Mouse (Mus musculus) frontal cortex, adult 2 months (tissue): ENCODE measurements at regions not wholly inside any gene's neighbourhood (a gene's known extent, or its start where the extent isn't known, plus 50 kb on each side); places are given as distances from the start of the nearest gene placed in this dataset.
A peak's percentile ranks its signal among the peaks of the same experiment; 100 is the strongest.

ENCODE experiments used
- DNase-seq, 2 experiments: peaks; one replicate each; pipeline ENCODE4 v3.0.0; 2022; ENCODE audit warnings: low spot score in 1 of 2; ENCODE audit errors: extremely low spot score in 1 of 2

DNA sequence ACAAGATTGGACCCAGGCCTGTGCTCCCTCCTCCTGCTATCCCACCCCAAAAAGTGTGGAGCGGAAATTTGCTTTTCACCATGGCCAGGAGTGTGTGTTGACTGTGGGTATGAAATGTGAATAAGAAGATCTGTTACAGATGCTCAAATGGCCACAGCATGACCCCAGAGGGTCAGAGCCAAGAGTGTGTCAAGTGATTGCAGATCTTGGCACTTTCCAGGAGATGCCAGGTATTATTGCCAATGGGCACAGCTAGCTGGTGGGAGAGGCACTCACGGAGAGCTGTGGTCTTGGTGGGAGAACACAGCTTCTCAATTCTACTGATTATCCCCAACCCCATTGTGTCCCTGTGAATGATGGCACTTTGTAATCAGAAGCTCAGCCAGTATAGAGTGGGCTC is 62.7 kb downstream of the Smim20 start:
- DNase-seq = no peak

DNA sequence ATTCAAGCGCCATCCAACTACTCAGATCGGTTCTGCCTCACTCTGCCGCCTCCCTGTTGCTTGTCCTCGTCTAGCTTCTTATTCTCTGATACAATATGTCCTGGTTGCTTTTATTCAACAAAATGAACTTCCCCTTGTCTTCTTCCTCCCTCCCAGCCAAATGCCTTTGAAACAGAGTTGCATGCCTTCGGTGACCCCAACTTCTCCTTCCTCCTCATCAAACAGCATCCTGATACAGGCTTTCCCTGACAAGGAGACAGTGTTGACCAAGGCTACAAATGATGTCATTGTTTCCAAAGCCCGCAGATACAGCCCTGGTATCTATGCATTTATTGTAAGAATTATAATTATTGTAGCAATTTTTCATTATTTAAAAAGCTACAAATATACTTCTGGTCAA is 69.8 kb downstream of the Smim20 start:
- DNase-seq = no peak

DNA sequence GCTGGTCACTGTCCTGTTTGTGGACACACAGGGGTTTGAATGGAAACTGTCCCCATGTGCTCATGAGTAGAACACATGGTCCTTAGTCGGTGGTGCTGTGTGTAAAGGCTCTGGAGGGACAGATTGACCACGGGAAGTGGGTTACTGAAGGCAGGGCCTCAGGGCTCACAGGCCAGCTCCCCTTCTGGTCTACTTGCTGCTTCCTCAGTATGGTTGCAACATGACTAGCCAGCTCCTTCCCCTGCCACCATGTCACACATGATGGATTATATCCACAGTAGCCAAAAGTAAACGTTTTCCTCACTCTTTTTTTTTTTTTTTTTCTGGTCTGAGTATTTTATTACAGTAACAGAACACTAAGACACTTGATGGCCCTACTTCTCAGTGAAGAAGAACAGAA is 70.9 kb downstream of the Smim20 start:
- DNase-seq = no peak

GRCm38 (mm10) chr5:53345164-53345563 is 78.3 kb downstream of the Smim20 start:
- DNase-seq = no peak

- DNase-seq = no peak
These were observed 79.1 kb downstream of the Smim20 start for GRCm38 (mm10) chr5:53346028-53346427.

DNA sequence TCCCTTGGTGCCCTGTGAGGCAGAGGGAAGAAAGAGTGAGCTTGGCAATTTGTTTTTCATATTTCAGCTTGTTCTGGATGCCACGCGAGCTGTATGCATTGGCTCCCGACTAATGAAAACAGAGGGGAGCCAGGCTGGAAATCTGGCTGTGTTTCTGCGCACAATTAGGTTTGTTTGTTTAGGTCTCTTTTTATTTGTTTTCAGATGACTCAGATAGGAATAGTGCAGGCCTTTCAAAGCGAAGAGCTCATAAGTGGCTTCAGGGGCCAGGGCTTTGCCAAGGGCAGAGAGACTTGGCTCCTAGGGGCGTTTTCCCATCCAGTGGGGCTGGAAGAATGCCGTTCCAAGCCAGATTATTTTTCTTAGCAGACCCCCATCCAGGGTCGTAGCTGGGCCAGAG is 79.9 kb downstream of the Smim20 start:
- no peak for DNase-seq

GRCm38 (mm10) chr5:53352852-53353251 is 86.0 kb downstream of the Smim20 start:
- DNase-seq = no peak

DNA sequence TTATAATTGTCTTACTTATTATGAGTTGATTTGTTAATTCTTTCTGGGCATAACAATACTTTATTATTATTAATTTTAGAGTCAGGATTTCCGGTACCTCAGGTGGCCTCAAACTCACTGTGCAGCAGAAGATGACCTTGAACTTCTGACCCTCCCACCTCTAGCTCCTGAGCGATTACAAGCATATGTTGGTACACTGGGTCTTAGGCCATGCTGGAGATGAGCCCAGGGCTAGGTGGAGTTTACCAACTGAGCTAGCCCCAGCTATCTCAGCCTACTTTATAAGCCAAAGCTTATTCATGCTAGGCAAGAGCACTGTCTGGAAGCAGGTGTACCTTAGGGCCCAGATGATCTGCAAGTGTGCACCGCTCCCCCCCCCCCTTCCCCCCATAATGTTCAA is 87.4 kb downstream of the Smim20 start:
- no peak for DNase-seq

- DNase-seq = peak; percentile 60 to 90
These were observed 88.2 kb downstream of the Smim20 start for GRCm38 (mm10) chr5:53355069-53355468.

GRCm38 (mm10) chr5:53357086-53357608 is 90.3 kb downstream of the Smim20 start:
- DNase-seq = no peak

GRCm38 (mm10) chr5:53358181-53358580 is 91.3 kb downstream of the Smim20 start:
- no peak for DNase-seq

DNA sequence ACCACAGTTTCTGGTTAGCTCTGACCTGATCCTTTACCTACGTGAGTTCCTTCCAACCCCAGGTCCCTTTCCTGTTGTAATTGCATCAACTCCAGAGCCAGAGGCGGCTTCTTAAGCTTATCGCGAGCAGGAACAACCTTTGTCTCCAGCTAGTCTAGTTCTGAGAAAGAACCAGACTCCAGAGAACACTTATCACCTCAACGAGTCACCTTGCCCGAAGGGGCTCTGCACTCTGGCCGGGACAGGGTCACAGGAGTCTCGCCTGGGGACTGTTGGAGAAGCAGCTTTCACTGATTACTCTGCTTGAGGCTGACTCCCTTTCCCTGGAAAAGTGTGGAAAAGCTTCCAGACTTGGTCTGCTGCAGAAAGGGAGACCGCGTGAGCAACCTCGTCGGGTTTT is 93.0 kb downstream of the Smim20 start:
- DNase-seq = no peak

DNA sequence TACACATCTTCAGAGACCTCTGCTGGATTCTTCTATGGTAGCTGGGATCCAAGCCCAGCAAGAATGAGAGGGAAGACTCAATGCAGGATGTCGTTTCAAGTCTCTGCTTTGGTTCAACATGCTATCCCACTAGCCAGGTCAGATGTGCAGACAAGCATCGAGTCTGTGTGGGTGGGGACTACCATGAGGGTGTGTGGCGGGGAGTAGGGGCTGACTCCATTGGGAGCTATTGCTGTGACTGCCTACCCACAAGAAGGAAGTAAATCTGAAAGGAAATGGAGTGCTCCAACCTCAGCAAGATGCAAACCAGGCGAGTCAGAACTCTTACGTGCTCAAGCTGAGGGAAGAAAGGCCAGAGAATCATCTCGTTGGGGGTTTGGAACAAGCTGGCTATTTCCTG is 94.4 kb downstream of the Smim20 start:
- no peak for DNase-seq

- no peak for DNase-seq
These were observed 97.0 kb downstream of the Smim20 start for GRCm38 (mm10) chr5:53363898-53364297.

GRCm38 (mm10) chr5:53366882-53367561 is 98.9 kb upstream of the Rbpj start:
- peak in 1 of 2 experiments; percentile 65 for DNase-seq

GRCm38 (mm10) chr5:53370272-53370671 is 95.7 kb upstream of the Rbpj start:
- no peak for DNase-seq

DNA sequence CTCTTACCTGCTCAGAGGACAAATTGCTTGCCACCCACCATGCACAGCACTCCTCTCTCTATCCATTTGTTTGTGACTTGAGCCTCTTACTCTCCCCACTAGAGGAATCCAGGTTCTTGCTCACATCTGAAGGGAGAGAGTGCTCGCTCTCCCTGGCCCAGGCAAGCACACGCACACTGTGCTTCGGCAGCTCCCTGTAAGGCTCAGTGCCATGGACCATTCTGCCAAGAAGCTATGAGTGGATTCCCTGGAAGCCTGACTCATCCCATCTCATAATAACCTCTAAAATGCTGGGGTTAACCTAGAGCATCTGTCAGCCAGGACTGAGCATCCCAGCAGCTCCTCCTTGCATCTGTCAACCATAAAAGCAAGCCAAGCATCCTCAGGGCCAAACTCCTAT is 94.3 kb upstream of the Rbpj start:
- DNase-seq = peak in 1 of 2 experiments; percentile 55

GRCm38 (mm10) chr5:53373315-53373714 is 92.6 kb upstream of the Rbpj start:
- no peak for DNase-seq

DNA sequence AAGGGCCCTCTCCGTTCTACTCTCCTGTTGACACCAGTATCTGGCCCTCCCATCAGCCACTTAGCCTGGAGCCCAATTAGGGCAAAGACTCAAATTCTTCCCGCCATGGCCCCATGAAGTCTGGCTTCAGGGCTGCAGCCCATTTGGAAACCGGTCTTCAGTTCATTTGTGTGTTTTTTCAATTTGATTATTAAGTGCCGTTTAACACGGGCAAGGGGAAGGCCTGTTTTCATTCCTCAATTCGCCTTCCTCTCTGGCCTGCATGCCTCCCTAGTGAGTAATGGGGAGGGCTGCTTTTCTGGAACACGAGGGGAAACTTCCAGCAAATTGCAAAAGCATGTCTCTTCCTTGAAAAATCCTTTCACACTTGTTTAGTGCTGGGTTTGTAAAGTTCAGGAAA is 89.1 kb upstream of the Rbpj start:
- DNase-seq = no peak

DNA sequence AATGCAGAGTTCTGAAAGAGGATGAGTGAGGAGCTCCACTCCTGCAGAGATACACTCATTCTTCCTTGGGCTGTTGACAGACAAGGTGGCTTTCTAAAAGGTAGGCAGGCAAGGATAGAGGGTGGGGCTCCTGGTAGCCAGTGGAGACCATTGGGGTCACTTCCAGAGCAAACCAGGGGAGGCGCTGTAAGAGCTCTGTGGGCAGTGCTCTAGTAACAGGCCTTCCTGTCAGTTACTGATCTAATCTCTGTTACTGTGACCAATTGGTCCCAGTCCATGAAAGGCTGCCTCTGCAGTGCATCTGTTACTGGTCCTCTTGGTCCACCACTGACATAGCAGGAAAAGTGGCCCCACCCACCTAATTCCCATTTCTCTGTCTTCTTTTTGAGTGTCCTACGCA is 88.3 kb upstream of the Rbpj start:
- no peak for DNase-seq

DNA sequence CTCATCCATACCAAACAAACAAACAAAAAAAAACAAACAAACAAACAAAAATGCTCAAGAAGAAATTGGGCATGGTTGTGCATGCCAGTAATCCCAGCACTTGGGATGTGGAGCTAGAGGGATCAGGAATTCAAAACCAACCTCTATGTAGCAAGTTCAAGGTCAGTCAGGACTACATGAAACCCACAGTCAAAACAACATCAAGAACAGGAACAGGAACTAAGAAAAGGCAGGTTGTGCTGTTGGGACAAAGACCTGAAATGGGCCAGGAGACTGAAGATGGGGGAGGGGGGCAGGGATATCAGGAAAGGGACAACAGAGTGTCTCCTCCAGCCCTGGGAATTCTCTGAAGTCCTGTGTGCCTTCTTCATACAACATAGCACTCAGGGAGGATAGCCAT is 87.8 kb upstream of the Rbpj start:
- DNase-seq = no peak

DNA sequence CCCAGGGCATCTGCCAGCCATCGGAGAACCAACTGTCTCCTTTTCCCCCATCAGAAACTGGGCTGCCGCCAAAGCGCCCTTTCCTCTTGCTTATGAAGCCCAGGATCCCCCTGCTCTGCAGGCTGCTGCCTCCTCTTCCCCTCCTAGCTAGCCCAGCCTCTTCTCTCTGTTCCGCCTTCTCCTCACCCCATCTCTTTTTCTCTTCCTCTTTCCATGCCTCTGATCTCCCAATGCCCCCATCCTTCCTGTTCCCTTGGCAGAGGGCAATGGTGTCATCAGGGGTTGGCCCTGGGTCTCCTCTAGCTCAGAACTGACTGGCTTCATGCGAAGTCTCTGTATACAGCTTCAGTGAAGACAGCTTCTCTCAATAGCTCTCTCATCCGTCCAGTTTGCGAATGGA is 87.4 kb upstream of the Rbpj start:
- no peak for DNase-seq

- DNase-seq = no peak
These were observed 86.3 kb upstream of the Rbpj start for GRCm38 (mm10) chr5:53379612-53380011.
